Mouse (Mus musculus) left cerebral cortex, adult 11 months (tissue): ENCODE measurements around the gene Myod1.

ENCODE experiments used
- DNase-seq: peaks from one replicate; pipeline ENCODE4 v3.0.0; 2022; ENCODE audit warnings: low spot score

Myod1 gene

GRCm38 (mm10) chr7:46391701-46392100 lies 15.4 kb downstream of the Myod1 start:
- DNase-seq: no peak

GRCm38 (mm10) chr7:46393116-46393515 lies 16.8 kb downstream of the Myod1 start:
- DNase-seq: peak; percentile 70

DNA sequence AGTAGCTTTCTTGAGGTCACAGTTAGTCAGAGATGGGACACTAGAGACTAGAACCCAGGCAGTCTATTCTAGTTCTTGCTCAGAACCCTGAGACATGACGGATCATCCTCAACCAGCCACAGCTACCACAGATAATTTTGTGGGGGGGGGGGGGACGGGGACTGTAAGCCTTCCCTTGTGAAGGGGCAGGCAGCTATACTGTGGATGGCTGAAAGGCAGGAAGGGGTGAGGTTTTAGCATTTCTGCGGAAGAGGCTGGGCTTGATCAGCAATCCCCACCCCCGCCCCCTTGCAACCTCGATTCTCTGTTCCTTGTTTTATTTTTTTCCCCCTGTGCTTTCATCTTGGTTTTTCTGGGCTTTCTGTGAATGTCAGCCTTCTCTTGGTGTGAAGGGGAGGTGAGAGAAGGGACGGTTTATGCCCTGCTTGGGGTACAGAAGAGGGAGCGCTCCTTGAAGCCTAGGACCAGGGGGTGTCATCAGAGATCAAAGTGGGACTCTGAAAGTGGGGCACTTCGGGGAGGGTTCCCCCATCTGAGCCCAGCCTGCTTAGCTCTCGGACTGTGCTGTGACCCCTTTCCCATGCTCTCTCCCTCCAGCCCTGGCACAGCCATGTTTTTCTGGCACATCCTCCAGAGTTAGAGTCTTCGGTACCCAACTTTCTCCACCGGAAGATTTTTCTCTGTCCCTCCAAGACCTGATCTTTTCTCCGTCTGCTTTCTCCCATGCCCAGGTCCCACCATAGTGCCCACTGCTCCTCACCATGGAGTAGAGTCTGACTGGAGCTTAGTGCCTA lies 17.6 kb downstream of the Myod1 start:
- DNase-seq: no peak

DNA sequence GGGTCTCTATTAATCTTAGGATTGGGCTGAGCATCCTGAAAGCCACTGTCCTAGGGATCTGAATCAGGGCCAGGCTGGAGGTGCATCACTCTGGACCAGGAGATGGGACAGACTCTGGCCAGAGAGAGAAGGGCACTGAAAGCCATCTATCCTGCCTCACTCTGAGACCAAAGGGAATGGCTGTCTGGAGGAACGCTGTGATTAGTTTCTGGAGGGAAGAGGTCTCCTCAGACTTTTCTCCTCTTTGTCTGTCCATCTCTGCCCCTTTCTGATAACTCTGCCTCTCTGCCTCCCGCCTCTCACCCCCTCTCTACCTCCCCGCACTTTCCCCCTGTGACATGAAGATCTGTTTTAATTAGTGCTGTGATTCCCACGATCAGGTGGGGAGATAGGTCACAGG lies 18.7 kb downstream of the Myod1 start:
- no peak for DNase-seq

GRCm38 (mm10) chr7:46395571-46395970 lies 19.3 kb downstream of the Myod1 start:
- DNase-seq: no peak

DNA sequence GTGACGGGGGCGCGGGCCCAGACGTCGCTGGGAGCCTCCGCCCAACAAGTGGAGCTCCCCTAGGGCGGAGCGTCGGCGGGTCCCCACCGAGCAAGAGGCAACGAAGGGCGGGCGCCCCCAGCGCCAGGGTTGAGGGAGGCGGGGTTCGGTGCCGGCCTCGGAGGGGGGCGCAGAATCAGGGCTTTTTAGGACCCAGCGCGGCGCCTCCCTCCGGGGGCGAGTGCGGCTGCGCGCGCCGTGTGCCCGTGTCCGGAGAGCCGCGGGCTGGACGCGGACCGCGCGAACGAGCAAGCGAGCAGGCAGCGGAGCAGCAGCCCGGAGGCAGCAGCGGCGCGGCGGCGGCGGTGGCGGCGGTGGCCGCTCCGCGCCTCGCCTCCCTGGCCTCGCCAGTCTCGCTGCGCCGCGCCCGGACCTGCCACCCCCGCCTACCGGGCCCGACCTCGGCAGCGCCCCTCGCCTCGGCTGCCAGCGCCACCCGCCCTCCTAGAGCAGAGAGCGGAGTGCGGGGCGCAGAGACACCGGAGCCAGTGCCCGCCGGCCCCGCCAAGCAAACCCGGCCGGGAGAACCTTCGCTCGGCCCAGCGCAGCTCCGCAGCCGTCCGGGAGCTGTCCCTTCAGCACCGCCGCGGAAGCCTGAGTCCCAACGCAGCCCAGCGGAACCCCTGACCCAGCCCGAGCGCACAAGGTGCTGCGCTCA lies 20.1 kb downstream of the Myod1 start, which contains the start of gene Kcnc1:
Gene Kcnc1, plus strand, starts transcription at position 267 of the 697 bp plus-strand sequence.
- peak; percentile 48 for DNase-seq

DNA sequence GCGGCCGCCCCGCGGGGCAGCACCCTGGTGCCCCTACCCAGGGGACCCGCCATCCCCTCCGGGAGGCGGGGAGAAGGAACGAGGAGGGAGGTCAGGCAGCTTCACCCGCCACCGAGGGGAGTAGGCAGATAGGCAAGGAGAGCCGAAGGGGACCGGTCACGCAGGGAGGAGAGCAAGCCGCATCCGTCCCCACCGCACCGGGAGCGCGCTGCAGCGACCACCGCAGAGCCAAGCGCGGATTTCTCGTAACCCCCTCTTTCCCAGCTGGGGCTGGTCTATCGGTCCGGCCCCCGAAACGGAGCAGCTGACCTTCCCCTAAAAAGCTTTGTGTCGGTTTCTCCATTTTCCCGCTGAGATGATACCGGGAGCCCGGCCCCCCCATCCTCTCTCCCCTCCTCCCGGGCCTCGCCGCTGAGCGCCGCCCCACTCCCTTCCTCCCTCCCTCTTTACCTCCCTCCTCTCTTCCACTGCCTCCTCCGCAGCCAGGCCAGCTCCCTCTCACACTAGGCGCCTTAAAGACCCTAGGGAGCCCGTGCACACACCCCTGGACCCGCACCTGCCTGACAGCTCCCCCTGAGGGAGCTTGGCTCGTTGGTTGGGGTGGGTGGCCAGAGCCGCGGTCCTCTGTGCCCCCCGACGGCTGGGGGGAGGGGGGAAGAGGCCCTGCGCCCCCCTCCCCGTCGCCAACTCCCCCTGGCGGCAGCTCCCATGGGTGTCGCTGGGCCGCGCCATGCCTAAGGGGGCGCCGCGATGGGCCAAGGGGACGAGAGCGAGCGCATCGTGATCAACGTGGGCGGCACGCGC lies 20.9 kb downstream of the Myod1 start:
- DNase-seq: peak; percentile 53

DNA sequence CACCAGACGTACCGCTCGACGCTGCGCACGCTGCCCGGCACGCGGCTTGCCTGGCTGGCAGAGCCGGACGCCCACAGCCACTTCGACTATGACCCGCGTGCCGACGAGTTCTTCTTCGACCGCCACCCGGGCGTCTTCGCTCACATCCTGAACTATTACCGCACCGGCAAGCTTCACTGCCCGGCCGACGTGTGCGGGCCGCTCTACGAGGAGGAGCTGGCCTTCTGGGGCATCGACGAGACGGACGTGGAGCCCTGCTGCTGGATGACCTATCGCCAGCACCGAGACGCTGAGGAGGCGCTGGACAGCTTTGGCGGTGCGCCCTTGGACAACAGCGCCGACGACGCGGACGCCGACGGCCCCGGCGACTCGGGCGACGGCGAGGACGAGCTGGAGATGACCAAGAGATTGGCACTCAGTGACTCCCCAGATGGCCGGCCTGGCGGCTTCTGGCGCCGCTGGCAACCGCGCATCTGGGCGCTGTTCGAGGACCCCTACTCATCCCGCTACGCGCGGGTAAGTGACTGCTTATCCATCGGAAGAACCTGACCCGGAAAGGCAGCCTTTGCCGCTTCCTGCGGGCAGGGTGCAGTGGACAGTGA lies 21.6 kb downstream of the Myod1 start:
- no peak for DNase-seq

GRCm38 (mm10) chr7:46398612-46399011 lies 22.3 kb downstream of the Myod1 start:
- no peak for DNase-seq

GRCm38 (mm10) chr7:46399676-46400075 lies 23.4 kb downstream of the Myod1 start:
- DNase-seq: no peak

- DNase-seq: no peak
These were observed 24.1 kb downstream of the Myod1 start for GRCm38 (mm10) chr7:46400346-46400745.

DNA sequence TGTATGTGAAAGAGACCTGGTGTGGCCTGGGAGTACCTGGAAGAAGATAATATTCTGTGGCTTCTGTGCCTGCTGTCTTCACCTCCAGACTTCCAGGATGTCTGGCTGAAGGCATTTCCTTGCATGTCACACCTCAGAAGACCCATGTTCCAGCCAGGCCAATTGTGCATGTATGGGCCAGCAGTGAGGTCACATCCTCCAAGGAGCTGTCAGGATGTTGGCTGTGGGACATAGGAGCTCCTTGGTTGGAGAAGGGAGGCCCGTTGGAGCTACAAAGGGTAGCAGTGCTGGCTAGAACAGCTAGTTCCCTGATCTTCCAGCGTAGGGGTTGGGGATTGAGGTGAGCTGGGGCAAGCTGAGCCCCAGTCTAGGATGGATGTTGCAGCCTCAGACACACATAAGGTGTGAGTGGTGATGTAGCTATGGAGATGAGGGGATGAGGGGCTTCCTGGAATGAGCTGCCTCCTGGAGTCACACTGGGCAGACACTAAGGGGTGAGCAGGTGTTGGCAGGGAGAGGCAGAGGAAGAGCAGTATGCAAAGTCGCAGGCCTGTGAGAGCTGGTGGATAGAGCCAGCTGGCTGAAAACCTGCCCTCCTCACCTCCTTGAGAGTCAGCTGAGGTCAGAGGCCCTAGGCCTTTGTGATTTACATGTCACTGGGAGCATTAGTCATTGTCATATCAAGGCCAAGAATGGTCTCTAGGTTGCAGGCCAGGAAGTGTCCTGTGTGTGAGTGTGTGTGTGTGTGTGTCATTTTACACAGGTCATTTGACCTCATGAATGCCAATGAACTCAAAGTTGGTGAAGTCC lies 25.3 kb downstream of the Myod1 start:
- no peak for DNase-seq

- no peak for DNase-seq
These were observed 27.6 kb downstream of the Myod1 start for GRCm38 (mm10) chr7:46403616-46404485.

DNA sequence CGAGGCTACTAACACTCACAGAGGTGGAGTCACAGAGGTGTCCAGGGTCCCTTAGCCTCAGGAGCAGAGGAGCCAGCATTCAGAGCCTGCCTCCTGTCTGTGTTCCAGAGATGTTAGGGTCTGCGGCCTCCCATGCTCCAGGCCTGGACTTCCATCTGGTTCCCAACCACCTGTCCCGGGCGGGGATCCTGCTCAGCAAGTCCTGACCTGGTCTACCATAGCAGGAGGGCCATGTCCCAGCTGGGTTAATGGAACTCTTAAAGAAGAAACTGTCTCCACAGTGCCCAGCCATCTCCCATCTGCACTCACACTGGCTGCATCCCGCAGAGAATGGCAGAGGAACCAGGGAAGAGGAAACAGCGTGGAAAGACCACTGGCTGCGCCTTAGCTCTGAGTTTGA lies 28.5 kb downstream of the Myod1 start:
- no peak for DNase-seq

DNA sequence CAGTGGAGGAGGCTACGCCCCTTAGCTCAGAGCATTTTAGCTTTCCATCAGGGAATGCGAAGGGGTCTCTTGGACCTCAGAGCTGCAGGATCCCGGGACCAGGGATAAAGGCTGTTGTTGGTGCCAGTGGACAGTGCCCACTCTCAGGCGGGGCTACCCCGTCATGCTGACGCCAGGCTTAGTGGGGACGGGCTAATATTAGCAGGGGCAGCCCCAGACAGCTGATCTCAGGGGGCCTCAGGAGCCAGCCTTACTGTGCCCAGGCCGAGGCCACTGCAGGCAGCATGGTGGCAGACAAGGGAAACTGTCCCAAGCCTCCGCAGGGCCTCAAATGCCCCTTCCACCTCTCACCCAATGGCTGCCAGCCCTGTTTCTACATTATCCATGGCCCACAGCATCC lies 32.3 kb downstream of the Myod1 start:
- no peak for DNase-seq

DNA sequence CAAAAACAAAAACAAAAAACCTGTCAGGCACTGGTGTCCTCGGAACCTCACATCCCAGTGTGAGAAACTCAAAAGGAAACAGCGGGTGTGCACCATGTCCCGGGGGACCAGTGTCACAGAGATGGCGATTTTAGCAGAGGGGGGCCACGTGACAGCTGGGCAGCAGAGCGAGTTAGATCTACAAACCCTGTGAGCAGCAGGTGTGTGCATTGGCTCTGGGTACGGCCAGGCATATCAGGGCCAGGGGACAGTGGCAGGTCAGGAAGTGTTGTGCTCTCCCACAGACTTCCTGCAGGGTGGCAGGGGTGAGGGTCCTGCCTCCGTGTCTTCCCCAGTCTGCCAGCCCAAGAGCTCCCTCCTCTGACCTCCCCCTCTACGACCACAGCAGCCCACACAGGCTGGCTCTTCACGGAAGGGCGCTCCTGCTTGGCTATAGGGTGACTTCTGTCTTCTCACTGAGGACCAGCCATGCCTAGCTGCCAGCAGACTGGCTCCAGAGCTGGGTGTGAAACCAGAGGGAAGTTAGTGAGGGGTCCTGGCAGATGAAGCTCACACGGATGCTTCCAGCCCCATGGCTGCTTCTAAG lies 33.0 kb downstream of the Myod1 start:
- no peak for DNase-seq

GRCm38 (mm10) chr7:46410727-46411126 lies 34.5 kb downstream of the Myod1 start:
- DNase-seq: no peak

DNA sequence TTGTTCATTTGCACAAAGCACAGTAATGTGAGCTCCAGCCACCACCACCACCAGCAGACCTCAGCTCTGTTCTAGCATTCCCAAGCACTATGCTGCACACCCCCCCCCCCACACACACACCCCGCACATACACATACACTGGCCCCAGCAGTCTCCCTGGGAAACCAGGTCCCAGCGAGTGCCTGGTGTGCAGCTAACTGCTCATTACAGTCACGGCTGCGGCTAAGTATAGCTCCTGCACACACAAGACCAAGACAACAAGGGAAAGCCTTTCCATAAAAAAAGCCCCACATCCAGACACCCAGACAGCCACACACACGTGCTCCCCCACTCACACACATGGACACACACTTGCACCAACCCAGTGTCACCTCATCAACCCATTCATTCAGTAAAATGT lies 36.5 kb downstream of the Myod1 start:
- DNase-seq: no peak

DNA sequence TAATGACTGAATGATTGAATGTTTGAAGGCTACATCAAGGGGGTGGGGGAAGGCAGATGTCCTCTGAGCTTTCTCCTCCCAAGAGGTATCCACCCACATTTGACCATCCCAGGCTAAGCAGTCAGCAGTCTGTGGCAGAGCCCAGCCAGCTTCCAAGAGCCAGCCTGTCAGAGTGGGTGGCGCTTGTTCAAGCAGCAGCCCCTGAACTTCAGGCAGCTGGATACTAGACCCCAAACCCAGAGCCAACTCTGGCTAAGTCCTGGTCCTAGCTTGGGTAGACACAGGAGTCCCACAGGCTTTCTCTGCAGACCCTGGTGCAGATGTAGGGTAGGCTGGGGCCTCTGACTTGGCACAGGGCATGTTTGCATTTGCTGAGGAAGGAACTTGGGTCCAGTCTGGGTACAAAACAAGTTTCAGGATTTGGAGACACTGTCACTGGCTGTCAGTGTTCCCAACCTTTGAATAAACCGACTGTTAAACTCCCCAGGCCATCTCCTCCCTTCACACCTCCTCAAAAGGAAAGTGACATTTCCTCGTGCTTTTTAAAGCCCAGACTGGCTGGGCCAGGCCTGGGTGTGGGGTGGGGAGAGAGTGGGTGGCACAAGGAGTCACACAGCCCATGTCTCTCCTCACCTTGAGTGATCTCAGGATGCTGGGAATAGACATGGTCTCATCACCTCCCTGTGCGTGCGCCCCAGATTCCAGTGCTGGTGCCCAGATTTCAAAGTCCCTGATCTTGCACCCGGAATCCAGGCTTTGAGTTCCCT lies 37.9 kb downstream of the Myod1 start:
- DNase-seq: no peak
